Mouse (Mus musculus) intestine, embryonic 14.5 days (tissue): ENCODE results near the gene Prdm16. TPM values are rescaled to one million over a fixed set of nuclear protein-coding genes. Genes with fewer than 3 reads are reported as not detected.

Experiments used
- ATAC-seq: fragments of 200-750 bp; cut with Nextera tagmentation; replicated peaks from 2 replicates; pipeline ENCODE4 v1.8.0; 2017; ENCODE audit warnings: low read depth, moderate number of reproducible peaks, moderate TSS enrichment, moderate library complexity; ENCODE audit not compliant: low FRiP score, low TSS enrichment
- DNase-seq: peaks from one replicate; pipeline ENCODE4 v3.0.0-alpha.2; 2018; ENCODE audit warnings: low spot score
- H3K27ac ChIP-seq: fragments of 300-500 bp; sonication (generic); 2 replicates; pipeline ENCODE4 v1.5.1; 2014; ENCODE audit warnings: low read depth, mild to moderate bottlenecking, control low read depth
- H3K27me3 ChIP-seq: fragments of 300-500 bp; sonication (generic); replicated peaks from 2 replicates; pipeline ENCODE4 v1.6.1; 2014; ENCODE audit warnings: low read length, control low read depth; ENCODE audit not compliant: control insufficient read depth, insufficient read depth
- H3K36me3 ChIP-seq: fragments of 300-500 bp; sonication (generic); 2 replicates; pipeline ENCODE4 v1.6.1; 2014; ENCODE audit warnings: low read length, control low read depth; ENCODE audit not compliant: control insufficient read depth, insufficient read depth
- H3K4me1 ChIP-seq: fragments of 300-500 bp; sonication (generic); replicated peaks from 2 replicates; pipeline ENCODE4 v1.6.1; 2014; ENCODE audit warnings: low read length, control low read depth, mixed read lengths; ENCODE audit not compliant: control insufficient read depth, insufficient read depth
- H3K4me2 ChIP-seq: fragments of 300-500 bp; sonication (generic); 2 replicates; pipeline ENCODE4 v1.6.1; 2014; ENCODE audit warnings: low read length
- H3K4me3 ChIP-seq: fragments of 300-500 bp; sonication (generic); 2 replicates; pipeline ENCODE4 v1.5.1; 2014; ENCODE audit warnings: low read depth, low read length, control low read depth, mixed read lengths
- H3K9ac ChIP-seq: fragments of 300-500 bp; sonication (generic); 2 replicates; pipeline ENCODE4 v1.6.1; 2014; ENCODE audit warnings: mild to moderate bottlenecking, low read length
- H3K9me3 ChIP-seq: fragments of 300-500 bp; sonication (generic); 2 replicates; pipeline ENCODE4 v1.6.1; 2016; ENCODE audit warnings: low read length, control low read depth; ENCODE audit not compliant: control insufficient read depth
- WGBS: fragments of 180-500 bp; shearing (Covaris S2); extraction: QIAGEN DNeasy Blood & Tissue Kit; methylation state at CpG from one replicate; pipeline ENCODE4 v1.1.7; 2014; 5-methylcytosine and 5-hydroxymethylcytosine counted together
- polyA plus RNA-seq: library from polyadenylated mRNA; unstranded; fragments of >200 nt; fragmentation: Nextera tagmentation; extraction: Ambion mirVana; gene quantifications from 2 replicates; pipeline ENCODE4 v1.2.1, GENCODE M21; 2014

The Prdm16 gene
- polyA plus RNA-seq, 1 experiment from 2014 or later: 19.7 TPM

DNA sequence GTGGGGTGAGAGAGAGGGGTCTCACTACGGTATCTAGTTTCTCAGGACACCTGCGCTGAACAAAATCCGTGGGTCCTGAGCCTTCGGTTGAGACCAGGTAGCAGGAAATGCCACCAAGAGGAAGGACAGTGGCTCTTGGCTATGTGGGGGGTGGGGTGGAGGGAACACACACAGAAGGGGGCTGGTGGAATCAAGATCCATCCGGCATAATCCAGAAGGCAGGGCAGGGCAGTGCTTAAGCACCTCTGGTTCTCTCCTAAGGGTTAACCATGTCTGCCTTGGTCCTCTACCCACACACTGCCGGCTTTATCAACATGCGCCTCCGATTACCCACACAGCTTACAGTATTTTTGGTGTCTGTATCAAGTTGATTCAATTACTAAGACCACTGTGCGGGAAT lies 191.0 kb downstream of the Prdm16 start:
- no peak overlapping the region for H3K4me3 ChIP-seq
- no peaks in the 10 kb centered on the region for H3K9me3 ChIP-seq
- no peaks in the 10 kb centered on the region for H3K27me3 ChIP-seq
- 0 out of 2 replicates have a peak, but pooled peaks cover 5% of the 10 kb centered on the region for H3K4me1 ChIP-seq
- H3K27ac ChIP-seq: no peak overlapping the region
- no peaks in the 10 kb centered on the region for H3K36me3 ChIP-seq
- no peak overlapping the region for H3K4me2 ChIP-seq
- no peak overlapping the region for H3K9ac ChIP-seq
- ATAC-seq: no peak
- 59% methylated on average over 9 of the region's 9 CpGs for WGBS
- DNase-seq: no peak

DNA sequence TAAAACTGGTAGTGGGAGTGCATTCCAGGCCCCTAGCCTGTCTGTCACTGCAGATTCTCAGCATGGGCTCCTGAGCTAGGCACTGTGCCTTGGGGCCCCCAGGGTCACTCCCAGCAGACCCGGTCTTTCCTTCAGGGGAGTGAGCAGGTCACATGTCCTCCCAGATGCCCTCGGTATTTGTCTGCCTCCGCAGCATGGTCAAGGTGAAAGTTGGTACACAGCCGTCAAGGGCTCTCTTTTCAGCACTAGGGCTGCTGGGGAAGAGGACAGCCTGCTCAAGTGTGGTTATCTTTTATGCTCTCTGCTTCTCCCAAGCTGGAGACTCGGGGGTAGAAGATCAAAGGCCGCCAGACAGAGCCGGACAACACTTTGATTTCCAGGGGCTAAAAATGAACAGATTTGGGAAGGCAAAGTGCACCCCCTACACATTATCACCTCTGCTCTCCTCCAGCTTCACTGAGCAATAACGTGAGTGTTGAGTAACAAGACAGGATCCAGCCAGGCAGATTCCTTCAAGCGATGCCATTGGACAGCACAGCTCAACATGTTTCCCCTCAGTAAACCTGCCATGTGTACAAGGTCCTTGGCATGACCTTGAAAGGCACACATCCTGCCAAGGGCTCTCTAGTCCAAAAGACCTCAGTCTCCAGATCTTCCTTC lies 193.9 kb downstream of the Prdm16 start:
- ATAC-seq: no peak
- H3K9ac ChIP-seq: no peak overlapping the region

DNA sequence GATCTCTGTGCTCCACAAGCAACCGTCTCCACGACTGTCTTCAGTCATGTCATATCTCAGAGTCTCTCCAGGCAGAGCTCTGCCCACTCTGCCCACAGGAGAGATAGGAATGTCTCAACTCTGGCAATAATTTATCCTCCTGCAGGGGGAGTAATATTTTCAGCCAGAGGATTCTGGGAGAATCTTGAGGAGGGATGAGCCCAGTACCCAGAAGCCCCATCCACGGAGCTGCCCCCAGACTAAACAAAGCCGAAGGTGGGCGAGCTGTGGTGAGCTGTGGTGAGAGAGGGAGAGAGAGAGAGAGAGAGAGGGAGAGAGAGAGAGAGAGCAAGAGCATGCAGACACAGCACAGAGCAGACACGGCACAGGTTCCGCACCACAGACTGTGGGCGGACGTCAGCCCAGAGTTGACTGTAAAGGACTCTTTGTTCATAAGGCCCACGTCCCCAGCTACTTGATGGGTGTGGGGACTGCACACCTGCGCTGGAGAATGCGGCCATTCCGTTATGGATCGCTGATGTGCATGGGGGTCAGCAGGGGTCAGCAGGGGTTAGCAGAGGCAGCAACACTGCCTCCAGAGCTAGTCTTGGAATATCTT lies 197.1 kb downstream of the Prdm16 start:
- H3K4me1 ChIP-seq: 0 out of 2 replicates have a peak, but pooled peaks cover 5% of the 10 kb centered on the region
- WGBS: 49% methylated on average over 14 of the region's 14 CpGs
- no peaks in the 10 kb centered on the region for H3K36me3 ChIP-seq
- ATAC-seq (no peak), DNase-seq (no peak)
- H3K9ac ChIP-seq: no peak overlapping the region
- no peak overlapping the region for H3K4me3 ChIP-seq
- H3K4me2 ChIP-seq: no peak overlapping the region
- no peak overlapping the region for H3K27ac ChIP-seq
- H3K27me3 ChIP-seq: no peaks in the 10 kb centered on the region
- no peaks in the 10 kb centered on the region for H3K9me3 ChIP-seq

More for the DNA sequence above, 193.9 kb downstream of the Prdm16 start:
- H3K9me3 ChIP-seq: no peaks in the 10 kb centered on the region
- 0 out of 2 replicates have a peak, but pooled peaks cover 5% of the 10 kb centered on the region for H3K4me1 ChIP-seq
- H3K36me3 ChIP-seq: no peaks in the 10 kb centered on the region
- H3K27me3 ChIP-seq: no peaks in the 10 kb centered on the region
- DNase-seq: no peak
- no peak overlapping the region for H3K4me3 ChIP-seq
- H3K27ac ChIP-seq: no peak overlapping the region
- no peak overlapping the region for H3K4me2 ChIP-seq
- 39% methylated on average over 9 of the region's 9 CpGs for WGBS

DNA sequence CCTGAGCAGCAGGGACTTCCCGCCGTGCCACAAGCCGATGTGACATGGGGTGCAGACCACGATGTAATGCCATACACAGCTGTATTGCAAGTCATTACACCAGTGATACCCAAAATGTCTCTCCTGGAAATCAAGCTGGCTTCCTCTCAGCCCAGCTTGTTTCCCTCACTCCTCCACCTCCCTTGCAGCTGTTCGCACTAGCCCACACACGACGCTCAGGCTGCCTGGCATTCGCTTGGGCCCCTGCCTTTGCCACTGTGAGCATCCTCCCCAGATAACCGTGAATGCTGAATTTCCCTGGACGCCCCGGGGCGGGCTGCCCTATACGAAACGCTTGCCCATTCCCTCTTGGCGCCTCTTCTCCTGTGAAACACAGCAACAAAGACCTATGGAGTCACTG lies 198.1 kb downstream of the Prdm16 start:
- H3K4me3 ChIP-seq: no peak overlapping the region
- H3K27me3 ChIP-seq: no peaks in the 10 kb centered on the region
- 79% methylated on average over 15 of the region's 15 CpGs for WGBS
- ATAC-seq (no peak), DNase-seq (no peak)
- 0 out of 2 replicates have a peak, but pooled peaks cover 5% of the 10 kb centered on the region for H3K4me1 ChIP-seq
- H3K9ac ChIP-seq: no peak overlapping the region
- no peak overlapping the region for H3K4me2 ChIP-seq
- H3K9me3 ChIP-seq: no peaks in the 10 kb centered on the region
- H3K36me3 ChIP-seq: no peaks in the 10 kb centered on the region
- no peak overlapping the region for H3K27ac ChIP-seq

DNA sequence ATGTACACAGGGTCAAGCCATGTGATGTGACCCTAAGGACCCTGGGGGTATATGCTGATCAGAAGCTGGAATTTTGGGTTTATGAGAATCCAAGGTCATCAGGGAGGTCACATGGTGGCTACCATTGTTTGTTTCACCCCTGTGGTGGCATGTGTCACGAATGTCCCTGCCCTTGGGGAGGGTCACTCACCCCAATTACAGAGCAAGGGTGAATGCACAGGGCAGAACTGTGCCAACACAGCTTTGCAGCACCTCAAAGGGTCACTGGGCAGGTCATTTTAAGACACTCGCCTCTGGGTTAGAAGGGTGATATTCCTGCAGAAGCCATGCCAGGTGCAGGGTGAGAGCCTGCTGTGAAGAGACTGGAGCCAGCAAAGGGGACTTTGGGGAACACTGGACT lies 206.9 kb downstream of the Prdm16 start:
- no peak overlapping the region for H3K4me2 ChIP-seq
- no peaks in the 10 kb centered on the region for H3K4me1 ChIP-seq
- ATAC-seq (no peak), DNase-seq (no peak)
- H3K27ac ChIP-seq: no peak overlapping the region
- no peak overlapping the region for H3K9ac ChIP-seq
- H3K4me3 ChIP-seq: no peak overlapping the region
- WGBS: 72% methylated on average over 2 of the region's 2 CpGs
- no peaks in the 10 kb centered on the region for H3K36me3 ChIP-seq
- H3K27me3 ChIP-seq: no peaks in the 10 kb centered on the region
- no peaks in the 10 kb centered on the region for H3K9me3 ChIP-seq

DNA sequence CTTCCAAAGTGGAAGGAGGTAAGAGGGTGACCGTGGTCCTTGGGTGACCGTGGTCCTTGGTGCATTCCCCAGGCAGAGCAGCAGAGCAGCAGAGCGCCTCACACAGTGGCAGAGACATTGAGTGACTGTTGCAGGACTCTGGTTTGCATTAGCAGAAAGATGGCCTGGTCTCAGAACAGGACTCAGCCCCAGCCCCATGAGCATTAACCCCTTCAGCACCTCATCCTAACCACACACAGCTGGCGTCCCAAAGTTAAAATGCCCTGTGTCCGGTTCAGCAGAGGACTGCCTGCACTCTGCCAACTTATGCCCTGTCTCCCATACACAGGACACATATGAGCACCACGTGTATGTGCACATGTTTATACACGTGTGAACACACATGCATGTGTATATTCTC lies 209.8 kb downstream of the Prdm16 start:
- Histone ChIP-seq H3K4me1 (peaks cover 9% of the 10 kb centered on the region), H3K4me3 (no peak overlapping the region), H3K36me3 (no peaks in the 10 kb centered on the region), H3K27me3 (no peaks in the 10 kb centered on the region), H3K27ac (no peak overlapping the region), H3K9me3 (no peaks in the 10 kb centered on the region), H3K4me2 (no peak overlapping the region), H3K9ac (no peak overlapping the region)
- WGBS: 67% methylated on average over 7 of the region's 7 CpGs
- ATAC-seq: no peak
- DNase-seq: no peak

DNA sequence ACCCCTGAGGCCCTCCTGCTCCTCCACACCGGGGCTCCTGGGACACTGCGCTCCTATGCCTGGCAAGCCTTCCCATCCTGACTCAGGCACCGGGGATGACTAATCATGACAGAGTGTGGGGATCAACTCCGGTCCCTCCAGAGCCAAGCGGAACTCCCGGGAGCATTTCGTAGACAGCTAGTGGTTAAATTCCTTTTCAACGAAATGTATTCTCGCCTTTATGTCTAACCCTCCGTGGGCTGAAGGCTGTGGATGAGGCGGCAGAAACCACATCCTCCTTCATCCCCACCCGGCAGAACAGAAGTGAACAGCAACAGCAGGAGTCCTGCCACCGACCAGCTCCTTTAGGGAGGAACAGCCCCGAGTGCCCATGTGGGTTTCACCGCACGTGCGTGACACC lies 211.4 kb downstream of the Prdm16 start:
- no peak for ATAC-seq

DNA sequence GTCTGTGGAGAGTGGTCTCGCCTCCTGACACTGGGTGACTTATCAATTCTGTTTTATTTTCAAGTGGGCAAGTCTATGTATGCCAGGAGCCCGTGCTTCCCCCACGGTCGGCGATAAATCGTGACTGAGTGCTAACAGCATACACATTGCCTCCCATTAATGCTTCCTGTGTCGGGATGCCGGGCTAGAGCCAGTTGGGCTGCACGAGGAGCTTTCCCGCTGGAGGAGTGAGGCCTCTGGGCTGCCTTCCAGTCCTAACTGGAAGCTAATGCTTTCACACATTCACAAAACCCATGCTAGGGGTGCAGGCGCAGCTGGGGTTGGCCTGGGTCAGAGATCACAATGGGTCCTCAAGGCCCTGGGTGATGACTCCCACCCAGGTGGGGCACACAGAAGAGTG lies 212.0 kb downstream of the Prdm16 start:
- DNase-seq: no peak
- no peak overlapping the region for H3K9ac ChIP-seq
- peaks cover 9% of the 10 kb centered on the region for H3K4me1 ChIP-seq
- no peak overlapping the region for H3K27ac ChIP-seq
- H3K9me3 ChIP-seq: no peaks in the 10 kb centered on the region
- no peak overlapping the region for H3K4me3 ChIP-seq
- H3K4me2 ChIP-seq: no peak overlapping the region
- no peaks in the 10 kb centered on the region for H3K27me3 ChIP-seq
- 30% methylated on average over 11 of the region's 11 CpGs for WGBS
- no peak for ATAC-seq
- H3K36me3 ChIP-seq: no peaks in the 10 kb centered on the region

More for the DNA sequence above, 211.4 kb downstream of the Prdm16 start:
- WGBS: 71% methylated on average over 17 of the region's 17 CpGs
- H3K4me3 ChIP-seq: no peak overlapping the region
- no peak for DNase-seq
- no peaks in the 10 kb centered on the region for H3K27me3 ChIP-seq
- no peaks in the 10 kb centered on the region for H3K36me3 ChIP-seq
- H3K4me1 ChIP-seq: peaks cover 9% of the 10 kb centered on the region
- H3K9ac ChIP-seq: no peak overlapping the region
- no peak overlapping the region for H3K27ac ChIP-seq
- H3K4me2 ChIP-seq: no peak overlapping the region
- H3K9me3 ChIP-seq: no peaks in the 10 kb centered on the region

DNA sequence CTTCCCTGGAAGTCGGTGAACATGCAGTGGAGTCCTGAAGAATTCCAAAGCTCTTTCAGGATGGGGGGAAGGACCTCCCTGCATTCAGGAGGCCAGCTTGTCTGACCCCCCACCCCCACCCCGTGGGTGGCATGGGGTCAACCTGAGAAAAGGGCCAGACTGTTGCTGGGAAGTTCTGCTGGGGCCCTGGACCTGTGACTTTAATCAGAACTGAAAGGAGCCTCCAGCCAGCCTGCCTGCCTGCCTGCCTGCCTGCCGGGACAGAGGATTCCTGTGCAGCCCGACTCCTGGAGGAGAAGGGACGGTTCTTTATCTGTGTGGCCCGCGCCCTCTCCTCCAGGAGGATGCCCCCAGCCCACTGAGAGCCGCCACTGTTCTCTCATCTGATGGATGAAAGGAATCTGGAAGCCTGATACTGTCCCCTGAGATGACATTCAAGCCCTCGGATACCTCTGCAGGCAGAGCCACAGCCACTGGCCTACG lies 214.2 kb downstream of the Prdm16 start:
- H3K27ac ChIP-seq: no peak overlapping the region; the same call in 1 of the 2 replicates
- no peaks in the 10 kb centered on the region for H3K9me3 ChIP-seq
- DNase-seq: no peak
- WGBS: 9% methylated on average over 10 of the region's 10 CpGs
- H3K4me2 ChIP-seq: no peak overlapping the region
- ATAC-seq: no peak
- no peaks in the 10 kb centered on the region for H3K36me3 ChIP-seq
- peaks cover 9% of the 10 kb centered on the region for H3K4me1 ChIP-seq
- H3K4me3 ChIP-seq: no peak overlapping the region
- no peak overlapping the region for H3K9ac ChIP-seq
- H3K27me3 ChIP-seq: no peaks in the 10 kb centered on the region
